Mouse (Mus musculus) ovary, adult 10 weeks (tissue): ENCODE measurements around the gene Mrpl16. TPM values are rescaled to one million over a fixed set of nuclear protein-coding genes. Genes with fewer than 3 reads are reported as not detected.

Experiments used
- polyA plus RNA-seq: library from polyadenylated mRNA; stranded (reverse); fragments of 350-450 nt; fragmentation: Illumina TruSeq; extraction: RNeasy Lipid Tissue Mini Kit (QIAGEN cat#74804); gene quantifications from one replicate; pipeline ENCODE4 v1.2.3, GENCODE M21; 2014

The Mrpl16 gene
- 33.5 TPM for polyA plus RNA-seq

DNA sequence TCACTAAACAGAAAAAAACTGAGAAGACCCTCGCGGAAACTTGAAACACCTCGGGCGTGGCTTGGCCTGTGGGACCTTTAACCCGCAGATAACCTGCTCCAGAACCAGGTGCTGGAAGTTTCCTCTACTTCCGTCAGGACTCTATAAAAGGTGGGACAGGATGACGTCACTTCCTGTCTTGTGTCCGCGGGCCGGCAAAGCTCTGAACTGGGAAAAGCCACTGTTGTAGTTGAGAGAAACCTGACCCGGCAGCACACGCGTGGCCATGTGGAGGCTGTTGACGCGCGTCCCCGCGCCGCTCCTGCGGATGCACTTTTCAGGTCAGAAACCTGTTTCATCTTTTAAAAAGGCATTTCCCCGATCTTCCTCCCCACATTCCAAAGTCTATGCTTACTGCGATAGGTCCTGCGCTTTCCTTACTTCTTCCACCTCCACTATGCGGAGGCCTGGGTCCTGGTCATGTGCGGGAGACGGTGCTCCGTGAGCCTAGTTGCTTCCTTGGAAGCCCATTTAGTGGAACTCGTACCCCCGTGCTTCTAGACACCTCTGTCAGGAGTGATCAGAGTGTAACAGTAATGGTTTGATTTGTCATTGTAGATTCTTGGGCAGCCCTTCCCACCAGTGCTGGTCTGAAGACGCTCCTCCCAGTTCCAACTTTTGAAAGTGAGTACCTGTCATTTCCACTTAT lies at the start of gene Mrpl16:
TSS of gene Mrpl16 (plus strand) at position 187 of the 688 bp plus-strand sequence.

GRCm38 (mm10) chr19:11747298-11747697 lies 22.9 kb upstream of the Mrpl16 start, which contains the start of gene Gif:
Gif (plus strand) TSS chr19:11747554.

DNA sequence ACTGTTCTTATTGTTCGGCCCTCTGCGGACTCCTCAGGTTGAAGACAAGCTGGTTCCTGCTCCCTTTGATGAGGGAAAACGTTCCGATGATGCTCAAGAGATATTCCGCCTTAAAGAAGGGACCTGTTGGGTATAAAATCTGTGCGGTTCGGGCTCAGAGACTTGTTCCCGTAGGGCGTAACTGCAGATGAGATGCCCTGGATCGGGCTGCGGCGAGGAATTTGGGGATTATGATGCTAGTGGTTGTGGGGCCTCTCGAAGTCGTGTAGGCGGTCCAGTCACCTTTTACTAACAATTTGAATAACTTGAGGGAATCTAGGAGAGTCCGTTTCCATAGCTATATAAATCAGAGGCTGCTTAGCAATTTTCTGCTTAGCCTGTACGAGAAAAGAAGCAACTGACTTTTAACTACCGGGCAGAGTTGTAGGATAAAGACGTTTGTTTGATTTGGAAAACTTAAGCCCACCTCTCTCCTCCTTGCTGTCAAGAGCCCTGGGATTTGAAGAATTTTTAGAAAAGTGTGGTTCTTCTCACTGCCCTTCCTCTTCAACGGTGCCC lies 49.0 kb downstream of the Mrpl16 start, which contains the start of gene Stx3:
TSS of gene Stx3 (minus strand) at position 261 of the 558 bp plus-strand sequence.

Other genes with a start within 250 kb of the Mrpl16 start
- 60.8 TPM for gene Ms4a4d, start 233.6 kb upstream of the Mrpl16 start, polyA plus RNA-seq
- 9.6 TPM for gene Ms4a6d, start 165.5 kb upstream of the Mrpl16 start, polyA plus RNA-seq
- gene Ms4a2, start 146.7 kb upstream of the Mrpl16 start, polyA plus RNA-seq, result 1.2 TPM
- not detected for gene Ms4a3, start 129.5 kb upstream of the Mrpl16 start, polyA plus RNA-seq
- 25.8 TPM for gene Oosp2, start 109.8 kb upstream of the Mrpl16 start, polyA plus RNA-seq
- gene Oosp1, start 79.2 kb upstream of the Mrpl16 start, polyA plus RNA-seq, result 63.7 TPM
- gene Oosp3, start 73.3 kb upstream of the Mrpl16 start, polyA plus RNA-seq, result 73.2 TPM
- gene Gif, start 22.8 kb upstream of the Mrpl16 start, polyA plus RNA-seq, result not detected
- 11.1 TPM for gene Stx3, start 49.0 kb downstream of the Mrpl16 start, polyA plus RNA-seq
- not detected for gene Olfr1417, start 68.8 kb downstream of the Mrpl16 start, polyA plus RNA-seq
- gene Olfr1418, start 90.7 kb downstream of the Mrpl16 start, polyA plus RNA-seq, result not detected
- not detected for gene Olfr1419, start 104.7 kb downstream of the Mrpl16 start, polyA plus RNA-seq
- not detected for gene Olfr1420, start 116.2 kb downstream of the Mrpl16 start, polyA plus RNA-seq
- gene Patl1, start 142.0 kb downstream of the Mrpl16 start, polyA plus RNA-seq, result 52.3 TPM
- gene Osbp, start 195.6 kb downstream of the Mrpl16 start, polyA plus RNA-seq, result 28.6 TPM